9 mouse cellular contexts compared by ENCODE assay signal in genomic region chr4:131910237-131910994, GRCm38 (mm10). TPM values are rescaled to one million over a fixed set of nuclear protein-coding genes. Genes with fewer than 3 reads are reported as not detected.
DNase-seq lines count a peak whose midpoint lies in the region; ATAC-seq and TF ChIP-seq lines count a peak whose summit lies in the region.
"Had no signal": no experiment of that assay in that cellular context is flagged by ENCODE, and none has a peak within 500 bp of the region (broad histone marks: within the 10 kb centered on the region; RNA-seq: fewer than 3 reads in every experiment).

No protein-coding gene starts in this region.

- WGBS in heart, adult 2 months, result 16% methylated on average over 19 of the region's 21 CpGs
- WGBS in hindbrain, embryonic 10.5 days, result 17% methylated on average over 20 of the region's 21 CpGs
- whole genome bisulfite sequencing in liver, embryonic 12.5 days (ENCODE audit: insufficient replicate concordance), result 12% methylated on average over 18 of the region's 21 CpGs

- TF ChIP-seq POLR2A in heart, adult 2 months (IDR thresholded peaks at IDR 0.05; ENCODE audit: insufficient read depth, low read depth, low read length), result no peak

- intact Hi-C loops in heart, adult 2 months (cut with DNase I), result no loop called here

- H3K4me2 ChIP-seq in liver, embryonic 12.5 days, result peak overlapping the region; percentile 29

- H3K9me3 ChIP-seq in hindbrain, embryonic 10.5 days, result no peaks in the 10 kb centered on the region; the same call in 1 of the 2 replicates
- H3K9me3 ChIP-seq in liver, embryonic 12.5 days (replicated peaks), result peaks cover 4% of the 10 kb centered on the region; the same call in 1 of the 2 replicates

- H3K4me1 ChIP-seq in heart, adult 2 months (ENCODE audit: control insufficient read depth, insufficient read depth, low read length), result peaks cover 9% of the 10 kb centered on the region
- H3K4me1 ChIP-seq in hindbrain, embryonic 10.5 days (replicated peaks), result peaks cover 44% of the 10 kb centered on the region
- peaks cover 19% of the 10 kb centered on the region; the same call in 1 of the 2 replicates for H3K4me1 ChIP-seq in liver, embryonic 12.5 days

- H3K9ac ChIP-seq in heart, adult 2 months (ENCODE audit: low read depth, low read length), result peak overlapping the region; percentile 26; the same call in 1 of the 2 replicates
- no peak overlapping the region for H3K9ac ChIP-seq in liver, embryonic 12.5 days

- TF ChIP-seq CTCF in heart, adult 2 months (IDR thresholded peaks at IDR 0.05), result no peak

- H3K36me3 ChIP-seq in heart, adult 2 months (ENCODE audit: control insufficient read depth, insufficient read depth, low read length), result no peaks in the 10 kb centered on the region
- peaks cover 10% of the 10 kb centered on the region for H3K36me3 ChIP-seq in hindbrain, embryonic 10.5 days
- H3K36me3 ChIP-seq in liver, embryonic 12.5 days, result peaks cover 9% of the 10 kb centered on the region; the same call in 1 of the 2 replicates

- peak in 1 of 2 experiments; percentile 50 for DNase-seq in heart, adult 2 months
- DNase-seq in heart, adult 8-10 months (ENCODE audit: low spot score), result no peak
- peak; percentile 50 for DNase-seq in hindbrain, embryonic 10.5 days (ENCODE audit: low spot score)
- DNase-seq in urinary bladder, adult 18-20 months (ENCODE audit: low spot score in 2 of 2), result no peak
- no peak for DNase-seq in gastrocnemius, postnatal 25 days
- DNase-seq in ovary, postnatal 36 days (ENCODE audit: low spot score), result no peak

- H3K79me2 ChIP-seq in heart, adult 2 months (replicated peaks; ENCODE audit: control insufficient read depth, insufficient read depth, low read length), result no peaks in the 10 kb centered on the region

- no peak for TF ChIP-seq EP300 in heart, adult 2 months (IDR thresholded peaks at IDR 0.05; ENCODE audit: insufficient read depth, low read depth, low read length)

- no peak overlapping the region for H3K27ac ChIP-seq in heart, adult 2 months
- peak overlapping the region; percentile 64 for H3K27ac ChIP-seq in hindbrain, embryonic 10.5 days
- H3K27ac ChIP-seq in liver, embryonic 12.5 days, result no peak overlapping the region

- ATAC-seq in liver, embryonic 12.5 days, result no peak
- ATAC-seq in monocyte, adult 5-6 weeks (replicated peaks; ENCODE audit: insufficient number of reproducible peaks, low FRiP score, low TSS enrichment, poor library complexity, severe bottlenecking), result peak; percentile 78

- no peak overlapping the region for H3K4me3 ChIP-seq in heart, adult 2 months
- H3K4me3 ChIP-seq in hindbrain, embryonic 10.5 days, result no peak overlapping the region; the same call in 1 of the 2 replicates
- no peak overlapping the region for H3K4me3 ChIP-seq in liver, embryonic 12.5 days

- no peaks in the 10 kb centered on the region for H3K27me3 ChIP-seq in heart, adult 2 months (ENCODE audit: control insufficient read depth, insufficient read depth, low read length)
- peaks cover 40% of the 10 kb centered on the region for H3K27me3 ChIP-seq in hindbrain, embryonic 10.5 days (ENCODE audit: insufficient read depth, poor library complexity, severe bottlenecking)
- H3K27me3 ChIP-seq in liver, embryonic 12.5 days (replicated peaks), result peaks cover 54% of the 10 kb centered on the region
- H3K27me3 ChIP-seq: CH12.LX had no signal

RNA-seq across cellular contexts. Expression of gene Tmem200b, which starts 11.2 kb away (rescaled TPM):
- total RNA-seq in heart, adult 2 months (2021), result 1 to 10 TPM; 7.3 to 7.4 TPM
- 6.9 and 10.4 TPM in 2 replicates for polyA plus RNA-seq in heart, adult 2 months (2012; rRNA removed)
- total RNA-seq in heart, adult 8-10 months (2022), result 1 to 10 TPM; 4.3 to 6.5 (median 5.1) TPM
- 0.73 and 1.1 TPM in 2 replicates for polyA plus RNA-seq in hindbrain, embryonic 10.5 days (2016; fragmentation: Nextera tagmentation; extraction: Ambion mirVana)
- 0.81 and 1.3 TPM in 2 replicates for polyA plus RNA-seq in liver, embryonic 12.5 days (2016; fragmentation: Nextera tagmentation; extraction: Ambion mirVana)
- 0.39 TPM in 1 of 3 replicates, not detected in the others for total RNA-seq in monocyte, adult 5-6 weeks (2017)
- 1 to 10 TPM; 2.7 to 3.0 TPM for total RNA-seq in gastrocnemius, postnatal 25 days (2021)
- total RNA-seq: CH12.LX had no signal

RNA-seq across cellular contexts. Expression of gene Srsf4, which starts 37.0 kb away (rescaled TPM):
- total RNA-seq in heart, adult 2 months (2021), result 10 to 100 TPM; 31.9 to 34.9 TPM
- 20.4 and 22.4 TPM in 2 replicates for polyA plus RNA-seq in heart, adult 2 months (2012; rRNA removed)
- total RNA-seq in heart, adult 8-10 months (2022), result 10 to 100 TPM; 28.6 to 34.4 (median 32.5) TPM
- polyA plus RNA-seq in hindbrain, embryonic 10.5 days (2016; fragmentation: Nextera tagmentation; extraction: Ambion mirVana), result 139 and 141 TPM in 2 replicates
- 94.9 and 97.5 TPM in 2 replicates for polyA plus RNA-seq in liver, embryonic 12.5 days (2016; fragmentation: Nextera tagmentation; extraction: Ambion mirVana)
- 49.3 to 72.8 TPM (median 58.3 TPM) in 3 replicates for total RNA-seq in monocyte, adult 5-6 weeks (2017)
- total RNA-seq in gastrocnemius, postnatal 25 days (2021), result 10 to 100 TPM; 27.4 to 30.6 TPM
